Mouse (Mus musculus) erythroblast, embryonic 14.5 days (primary cell): ENCODE results near the gene Apba1. TPM values are rescaled to one million over a fixed set of nuclear protein-coding genes. Genes with fewer than 3 reads are reported as not detected.

Source experiments
- H3K27me3 ChIP-seq: 2 replicates; pipeline ENCODE4 v1.6.1; 2012; ENCODE audit warnings: inconsistent platforms; ENCODE audit not compliant: control insufficient read depth
- H3K36me3 ChIP-seq: 2 replicates; pipeline ENCODE4 v1.6.1; 2012; ENCODE audit warnings: mild to moderate bottlenecking, inconsistent platforms; ENCODE audit not compliant: control insufficient read depth
- H3K4me1 ChIP-seq: 2 replicates; pipeline ENCODE4 v1.6.1; 2012; ENCODE audit warnings: inconsistent platforms; ENCODE audit not compliant: control insufficient read depth
- H3K4me3 ChIP-seq: replicated peaks from 2 replicates; pipeline ENCODE3; 2012; ENCODE audit warnings: moderate library complexity, mild to moderate bottlenecking, inconsistent platforms
- H3K9me3 ChIP-seq: 2 replicates; pipeline ENCODE4 v1.6.1; 2012; ENCODE audit warnings: low read length, inconsistent platforms, mixed read lengths; ENCODE audit not compliant: control insufficient read depth
- GATA1 ChIP-seq: IDR thresholded peaks from 2 replicates; pipeline ENCODE4 v1.6.1; 2012; ENCODE audit warnings: low read length, inconsistent platforms, mixed read lengths
- TAL1 ChIP-seq: IDR thresholded peaks from 3 replicates; pipeline ENCODE4 v1.6.1; 2012; ENCODE audit warnings: low read length, inconsistent platforms, mixed read lengths
- polyA plus RNA-seq: library from polyadenylated mRNA; stranded (reverse); fragments of >175 nt; gene quantifications from 2 replicates; pipeline ENCODE4 v1.2.3, GENCODE M21; 2012

Gene Apba1
- polyA plus RNA-seq, 1 experiment: not detected

GRCm38 (mm10) chr19:23964401-23964910, 205.8 kb downstream of the Apba1 start:
- H3K36me3 ChIP-seq: no peaks in the 10 kb centered on the region
- no peak overlapping the region for H3K4me3 ChIP-seq
- H3K4me1 ChIP-seq: no peaks in the 10 kb centered on the region
- H3K27me3 ChIP-seq: no peaks in the 10 kb centered on the region
- TF ChIP-seq GATA1: no peak
- no peak for TF ChIP-seq TAL1
- H3K9me3 ChIP-seq: no peaks in the 10 kb centered on the region

- TF ChIP-seq GATA1: no peak
- TF ChIP-seq TAL1: no peak
- H3K4me1 ChIP-seq: no peaks in the 10 kb centered on the region
- no peaks in the 10 kb centered on the region for H3K9me3 ChIP-seq
- H3K4me3 ChIP-seq: no peak overlapping the region
- H3K36me3 ChIP-seq: no peaks in the 10 kb centered on the region
- H3K27me3 ChIP-seq: no peaks in the 10 kb centered on the region
These were observed 207.7 kb downstream of the Apba1 start for GRCm38 (mm10) chr19:23966376-23966775.

- H3K9me3 ChIP-seq: no peaks in the 10 kb centered on the region
- H3K36me3 ChIP-seq: no peaks in the 10 kb centered on the region
- H3K4me1 ChIP-seq: no peaks in the 10 kb centered on the region
- TF ChIP-seq TAL1 (no peak), GATA1 (no peak)
- H3K4me3 ChIP-seq: no peak overlapping the region
- H3K27me3 ChIP-seq: no peaks in the 10 kb centered on the region
These were observed 208.5 kb downstream of the Apba1 start for GRCm38 (mm10) chr19:23967156-23967555.

GRCm38 (mm10) chr19:23968125-23968861, 209.6 kb downstream of the Apba1 start:
- no peak for TF ChIP-seq TAL1
- TF ChIP-seq GATA1: no peak
- Histone ChIP-seq H3K4me3 (no peak overlapping the region), H3K4me1 (no peaks in the 10 kb centered on the region), H3K9me3 (no peaks in the 10 kb centered on the region), H3K27me3 (no peaks in the 10 kb centered on the region), H3K36me3 (no peaks in the 10 kb centered on the region)

GRCm38 (mm10) chr19:23968862-23969225, 210.2 kb downstream of the Apba1 start:
- TF ChIP-seq TAL1 (no peak), GATA1 (no peak)
- no peaks in the 10 kb centered on the region for H3K9me3 ChIP-seq
- no peaks in the 10 kb centered on the region for H3K36me3 ChIP-seq
- H3K4me3 ChIP-seq: no peak overlapping the region
- no peaks in the 10 kb centered on the region for H3K27me3 ChIP-seq
- H3K4me1 ChIP-seq: no peaks in the 10 kb centered on the region

GRCm38 (mm10) chr19:23970374-23970773, 211.7 kb downstream of the Apba1 start:
- no peaks in the 10 kb centered on the region for H3K9me3 ChIP-seq

GRCm38 (mm10) chr19:23971391-23971790, 212.7 kb downstream of the Apba1 start:
- H3K27me3 ChIP-seq: no peaks in the 10 kb centered on the region
- TF ChIP-seq GATA1 (no peak), TAL1 (no peak)
- H3K9me3 ChIP-seq: no peaks in the 10 kb centered on the region
- no peaks in the 10 kb centered on the region for H3K36me3 ChIP-seq
- no peaks in the 10 kb centered on the region for H3K4me1 ChIP-seq
- H3K4me3 ChIP-seq: no peak overlapping the region

More at GRCm38 (mm10) chr19:23970374-23970773, 211.7 kb downstream of the Apba1 start:
- no peaks in the 10 kb centered on the region for H3K36me3 ChIP-seq
- H3K4me1 ChIP-seq: no peaks in the 10 kb centered on the region
- no peak for TF ChIP-seq TAL1
- TF ChIP-seq GATA1: no peak
- no peak overlapping the region for H3K4me3 ChIP-seq
- H3K27me3 ChIP-seq: no peaks in the 10 kb centered on the region

GRCm38 (mm10) chr19:23972881-23973649, 214.4 kb downstream of the Apba1 start:
- Histone ChIP-seq H3K4me1 (no peaks in the 10 kb centered on the region), H3K9me3 (no peaks in the 10 kb centered on the region), H3K36me3 (no peaks in the 10 kb centered on the region), H3K27me3 (no peaks in the 10 kb centered on the region), H3K4me3 (no peak overlapping the region)
- no peak for TF ChIP-seq TAL1
- TF ChIP-seq GATA1: no peak

GRCm38 (mm10) chr19:23977901-23978443, 219.3 kb downstream of the Apba1 start:
- no peaks in the 10 kb centered on the region; the same call in 1 of the 2 replicates for H3K9me3 ChIP-seq

More at GRCm38 (mm10) chr19:23977901-23978443, 219.3 kb downstream of the Apba1 start:
- Histone ChIP-seq H3K36me3 (no peaks in the 10 kb centered on the region), H3K27me3 (no peaks in the 10 kb centered on the region), H3K4me1 (no peaks in the 10 kb centered on the region), H3K4me3 (no peak overlapping the region)
- no peak for TF ChIP-seq GATA1
- TF ChIP-seq TAL1: no peak
